Mouse (Mus musculus) cortical plate, adult 2 months (tissue): ENCODE results near the gene Phldb2.
A peak's percentile ranks its signal among the peaks of the same experiment; 100 is the strongest.

ENCODE experiments used
- CTCF ChIP-seq: fragments of 200-500 bp; IDR thresholded peaks from 2 replicates; pipeline ENCODE4 v1.5.1; 2011; ENCODE audit warnings: mild to moderate bottlenecking, control low read depth, low read length; ENCODE audit not compliant: insufficient read depth; ENCODE audit errors: extremely low read depth
- POLR2A ChIP-seq: fragments of 200-500 bp; IDR thresholded peaks from 2 replicates; pipeline ENCODE4 v1.6.1; 2011; ENCODE audit warnings: mild to moderate bottlenecking, low read length, control low read depth; ENCODE audit not compliant: insufficient read depth; ENCODE audit errors: extremely low read depth

- TF ChIP-seq POLR2A: no peak
- TF ChIP-seq CTCF: 0 out of 2 replicates have a peak, but pooled peaks have one; percentile 11
These were observed 121.2 kb downstream of the Phldb2 start for GRCm38 (mm10) chr16:45832061-45832746.
